Mouse (Mus musculus): ENCODE results near the gene Nox3.

The Nox3 gene

DNA sequence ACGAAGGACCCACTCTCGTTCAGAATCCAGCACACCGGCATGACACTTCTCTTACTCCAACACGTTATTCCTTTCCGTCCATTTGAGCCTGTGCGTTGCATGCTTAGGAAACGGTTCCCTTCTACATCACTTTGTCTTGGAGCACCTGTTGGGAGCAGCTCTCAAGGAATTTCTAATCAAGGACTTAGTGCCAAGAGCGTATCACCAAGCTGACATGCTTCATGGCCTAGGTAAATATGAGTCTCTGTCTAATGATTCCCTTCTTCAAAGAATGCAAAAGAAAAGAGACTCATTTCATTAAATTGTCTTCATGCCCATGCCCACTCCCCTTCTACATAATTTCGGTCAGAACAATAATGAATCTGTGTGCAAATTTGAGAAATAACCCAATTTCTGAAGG, at the start of gene Nox3:
TSS of gene Nox3 (minus strand) at position 101 of the 400 bp plus-strand sequence.
- DNase-seq (ENCODE audit: low spot score) = no peak

DNA sequence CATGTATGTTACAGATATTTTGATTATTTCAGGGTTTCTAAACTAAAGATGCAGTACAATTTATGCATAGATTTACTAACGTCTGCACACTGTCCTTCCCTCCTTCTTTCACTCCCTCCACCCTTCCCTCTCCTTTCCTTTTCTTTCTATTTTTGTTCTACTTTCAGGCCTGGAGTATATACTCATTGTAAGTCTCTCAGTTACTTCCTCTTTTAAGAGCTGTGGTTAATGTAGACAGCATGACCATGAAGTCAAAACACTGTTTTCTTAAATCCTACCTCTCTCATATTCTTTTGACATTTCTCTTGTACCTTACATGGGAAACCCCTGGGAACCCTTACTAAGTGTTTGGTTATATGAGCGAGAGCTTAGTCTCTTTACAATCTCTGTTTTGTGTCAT, 48.3 kb upstream of the Nox3 start:
- no peak for DNase-seq (ENCODE audit: low spot score)

DNA sequence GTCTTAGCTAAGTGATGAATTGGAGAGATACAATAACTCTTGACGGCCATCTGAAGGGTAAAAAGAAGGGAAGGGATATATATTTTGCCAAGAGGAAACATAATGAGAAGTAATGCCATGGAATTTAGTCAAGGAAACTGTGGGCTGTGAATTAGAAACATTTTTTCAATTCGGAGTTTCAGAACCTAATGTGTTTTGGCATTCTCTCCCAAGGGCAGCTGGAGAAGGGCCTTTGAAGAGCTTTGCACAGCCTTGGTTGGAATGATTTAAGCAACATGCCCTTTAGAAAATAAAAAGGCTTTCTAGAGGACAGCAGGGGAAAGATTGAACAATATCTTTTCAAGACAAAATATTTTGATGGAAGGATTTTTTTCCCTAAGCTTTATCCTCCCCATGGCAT, 40.9 kb upstream of the Nox3 start:
- no peak for DNase-seq (ENCODE audit: low spot score)

DNA sequence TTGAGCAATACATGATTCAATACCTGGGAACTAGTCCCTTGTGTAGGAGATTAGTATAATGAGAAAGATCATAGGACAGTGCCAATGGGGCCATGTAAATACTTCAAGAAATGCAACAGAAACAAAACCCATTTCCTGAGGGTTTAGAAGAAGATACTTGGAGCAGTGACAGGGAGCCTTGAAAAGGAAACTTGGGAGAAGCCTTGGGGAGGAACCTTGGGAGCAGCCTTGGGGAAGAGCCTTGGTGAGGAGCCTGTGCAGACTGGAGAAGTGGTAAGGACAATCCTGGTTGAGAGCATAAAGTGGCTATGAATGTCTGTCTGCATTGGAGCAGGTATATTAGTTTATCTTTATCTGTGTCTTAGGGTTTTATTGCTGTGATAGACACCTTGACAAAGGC, 38.2 kb upstream of the Nox3 start:
- DNase-seq (ENCODE audit: low spot score) = no peak

DNA sequence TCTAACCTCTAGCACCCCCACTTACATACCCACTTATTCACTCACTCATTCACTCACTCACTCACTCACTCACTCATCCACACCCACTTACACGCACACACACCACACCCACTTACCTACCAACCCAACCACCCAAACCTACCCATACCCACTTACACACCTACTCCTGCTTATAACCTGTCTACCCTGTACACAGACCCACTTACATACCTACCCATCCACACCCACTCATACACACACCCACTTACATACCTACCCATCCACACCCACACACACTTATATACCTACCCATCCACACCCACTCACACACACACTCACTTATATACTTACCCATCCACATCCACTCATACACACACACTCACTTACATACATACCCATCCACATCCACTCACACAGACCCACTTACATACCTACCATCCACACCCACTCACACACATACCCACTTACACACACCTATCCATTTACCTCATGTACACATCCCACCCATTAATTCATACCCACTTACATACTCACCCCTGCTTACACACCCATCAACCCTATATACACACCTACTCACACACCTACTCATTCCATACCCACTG, 9.4 kb upstream of the Nox3 start:
- no peak for DNase-seq (ENCODE audit: low spot score)

DNA sequence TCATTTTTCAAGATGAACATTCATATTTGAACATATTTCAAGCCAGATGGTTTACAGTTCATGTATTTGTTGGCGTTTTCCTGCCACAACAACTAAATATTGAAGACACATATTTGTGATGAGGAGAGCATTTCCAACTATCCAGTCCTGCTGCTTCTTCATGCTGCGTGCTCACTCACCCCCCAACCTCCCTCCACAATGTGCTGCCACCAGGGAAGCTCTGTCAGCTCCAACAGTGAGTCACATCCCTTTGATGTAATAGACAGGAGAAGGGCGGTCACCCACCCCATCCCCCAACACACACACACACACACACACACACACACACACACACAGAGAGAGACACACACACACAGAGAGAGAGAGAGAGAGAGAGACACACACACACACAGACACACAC, 6.3 kb upstream of the Nox3 start:
- no peak for DNase-seq (ENCODE audit: low spot score)

DNA sequence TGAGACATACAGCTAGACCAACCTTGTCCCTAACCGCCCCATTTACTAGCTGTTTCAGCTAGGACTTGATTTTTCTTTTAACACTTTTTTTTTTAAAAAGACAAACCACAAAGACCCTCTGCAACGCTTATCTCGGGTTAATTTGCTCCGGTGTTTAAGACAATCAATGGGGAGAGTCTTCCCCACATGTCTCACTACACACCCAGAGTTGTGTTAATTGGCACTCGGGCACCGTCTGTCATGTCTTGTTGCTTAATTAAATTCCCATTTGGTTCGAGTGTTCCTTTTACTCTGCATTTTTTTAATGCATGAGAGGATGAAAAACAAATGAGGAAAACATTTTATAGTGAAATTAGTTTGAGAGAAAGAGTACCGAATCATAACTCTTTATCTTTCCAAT, 3.2 kb downstream of the Nox3 start:
- DNase-seq (ENCODE audit: low spot score) = no peak

DNA sequence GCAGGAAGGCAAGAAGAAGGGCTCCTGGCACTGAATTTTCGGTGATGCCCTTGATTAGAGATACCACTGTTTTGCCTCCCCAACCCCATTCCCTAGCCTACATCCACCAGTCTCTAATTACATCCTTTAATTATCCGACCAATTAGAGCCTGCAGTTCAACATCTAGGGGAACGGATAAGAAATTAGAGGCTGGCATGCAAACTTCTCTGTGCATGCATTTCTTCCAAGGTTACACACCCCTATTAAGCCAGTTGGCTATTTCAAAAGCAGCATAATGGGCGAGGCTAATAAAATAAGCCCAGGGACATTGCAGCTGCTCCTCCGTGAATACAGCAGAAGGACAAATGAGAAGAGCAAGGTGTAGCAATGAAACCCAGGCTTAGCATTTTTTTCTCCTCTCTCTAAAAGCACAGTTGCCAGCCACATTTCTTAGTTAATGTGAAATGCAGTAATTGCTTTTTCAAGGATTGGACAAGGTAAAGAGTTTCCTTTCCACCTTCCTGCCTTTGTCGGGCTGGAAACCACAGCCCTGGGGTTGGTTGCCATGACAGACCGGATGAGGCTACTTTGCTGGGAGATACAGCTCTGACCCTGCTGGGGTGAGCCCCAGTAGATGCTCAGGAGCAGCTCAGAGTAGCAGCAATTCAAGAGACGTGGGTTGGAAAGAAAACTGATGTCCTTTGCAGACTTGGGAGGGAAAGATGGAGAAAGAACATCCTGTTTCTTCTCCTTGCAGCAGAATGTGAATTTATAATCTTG, 5.4 kb downstream of the Nox3 start:
- DNase-seq (ENCODE audit: low spot score) = no peak

DNA sequence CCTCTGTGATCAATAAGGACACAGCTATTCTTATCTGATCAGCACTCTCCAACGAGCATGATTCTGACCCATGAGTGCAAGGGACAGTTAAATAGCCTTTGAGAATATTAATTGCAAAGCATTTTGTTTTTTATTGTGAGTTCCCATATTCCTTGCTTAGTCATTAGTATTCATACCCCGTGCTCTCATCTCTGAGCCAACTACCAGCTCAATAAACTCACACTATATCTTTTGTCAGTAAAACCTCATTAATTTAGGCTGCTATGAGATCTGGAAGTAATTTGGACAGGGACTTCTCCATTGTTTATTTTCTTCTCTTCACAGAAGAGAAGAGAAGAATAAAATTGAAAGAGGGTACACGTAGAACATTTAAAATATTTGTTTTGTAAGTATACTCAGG, 12.4 kb downstream of the Nox3 start:
- DNase-seq (ENCODE audit: low spot score) = no peak

DNA sequence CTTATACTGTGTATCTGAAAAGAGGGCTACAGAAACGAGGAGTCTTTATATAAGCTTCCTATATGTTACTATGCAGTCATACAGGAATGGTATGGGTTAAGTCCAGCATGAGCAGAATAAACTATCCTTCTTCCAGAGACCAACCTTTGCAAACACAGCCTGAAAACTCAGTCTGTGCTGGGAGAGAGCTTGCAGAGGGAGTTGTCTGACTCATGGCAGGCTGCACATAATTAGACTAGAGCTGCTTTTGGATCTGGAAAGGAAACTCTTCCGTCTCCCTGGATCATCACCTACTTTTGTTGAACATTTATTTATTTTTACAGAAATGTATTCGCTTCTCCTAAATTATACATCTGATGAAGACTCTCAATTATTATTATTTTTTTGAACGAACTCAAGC, 26.8 kb downstream of the Nox3 start:
- DNase-seq (ENCODE audit: low spot score) = no peak

DNA sequence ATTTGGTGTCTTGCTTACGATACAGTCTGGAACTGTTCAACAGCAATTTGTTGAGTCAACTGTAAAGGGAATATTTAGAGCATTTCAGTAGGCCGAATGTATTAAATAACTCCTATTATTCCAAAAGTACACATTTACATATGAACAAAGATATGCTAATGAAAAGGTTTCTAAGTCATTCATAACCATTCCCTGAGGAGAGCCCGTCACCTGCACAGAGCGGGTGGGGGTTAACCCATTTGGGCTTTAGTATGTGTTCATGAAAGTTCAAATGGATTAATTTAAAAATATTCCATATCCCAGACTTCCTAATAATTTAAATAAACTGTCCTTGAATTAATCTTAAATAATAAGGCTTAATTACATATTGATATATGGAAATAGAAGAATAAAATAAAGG, 28.8 kb downstream of the Nox3 start:
- no peak for DNase-seq (ENCODE audit: low spot score)

DNA sequence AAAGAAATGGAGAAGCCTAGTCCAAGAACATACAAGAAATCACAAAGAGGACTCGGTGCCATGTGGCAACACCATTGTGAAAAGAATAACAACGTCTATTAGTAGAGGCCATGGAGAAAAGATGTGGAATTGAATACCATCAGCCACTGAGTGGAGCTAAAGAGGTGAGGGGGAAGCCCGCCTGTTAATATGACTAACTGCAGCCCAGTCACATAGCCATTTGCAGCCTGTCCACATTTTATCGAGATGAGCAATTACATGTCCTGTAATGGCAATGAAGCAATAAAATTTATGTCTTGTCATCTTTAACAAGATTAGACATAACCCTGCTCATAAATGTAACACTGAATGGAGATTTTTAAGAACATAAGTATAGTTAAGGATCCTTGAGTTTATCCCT, 30.7 kb downstream of the Nox3 start:
- DNase-seq (ENCODE audit: low spot score) = no peak

DNA sequence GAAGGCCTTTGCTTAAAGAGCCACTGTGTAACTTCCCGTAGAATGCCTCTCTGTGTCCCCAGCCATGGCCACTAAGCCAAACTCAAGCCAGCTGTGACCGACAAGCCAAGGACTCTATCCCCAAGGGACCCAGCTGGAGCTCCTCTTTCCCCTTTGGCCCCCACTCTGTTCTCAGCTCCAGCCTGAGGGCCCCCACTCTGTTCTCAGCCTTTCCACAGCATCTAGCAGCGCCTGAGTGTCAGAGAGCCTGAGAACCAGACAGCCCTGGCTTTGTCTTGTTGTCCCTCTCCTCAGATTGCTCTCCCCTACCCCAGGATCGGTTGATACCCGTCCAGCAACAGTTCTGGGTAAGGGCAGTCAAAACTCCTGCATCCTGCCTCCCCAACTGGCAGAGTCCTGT, 36.6 kb downstream of the Nox3 start:
- DNase-seq (ENCODE audit: low spot score) = no peak

DNA sequence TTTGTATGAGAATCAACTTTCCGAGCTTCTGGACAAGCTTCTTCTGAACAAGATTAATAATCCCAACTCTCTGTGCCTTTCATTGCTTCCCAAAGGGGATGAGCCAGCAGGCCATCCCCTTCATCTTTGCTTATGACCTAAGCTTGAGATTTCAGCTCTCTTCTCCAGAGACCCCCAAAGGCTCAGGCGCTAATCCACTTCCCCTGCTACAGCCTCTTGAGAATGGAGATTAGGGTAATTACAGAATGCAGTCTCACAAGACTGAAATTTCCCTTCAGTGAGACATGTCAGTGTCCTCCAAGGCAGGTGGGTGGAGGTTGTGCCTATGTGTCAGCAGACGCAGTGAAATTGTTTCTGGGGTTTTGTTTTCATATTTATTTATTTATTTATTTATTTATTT, 45.7 kb downstream of the Nox3 start:
- no peak for DNase-seq (ENCODE audit: low spot score)

DNA sequence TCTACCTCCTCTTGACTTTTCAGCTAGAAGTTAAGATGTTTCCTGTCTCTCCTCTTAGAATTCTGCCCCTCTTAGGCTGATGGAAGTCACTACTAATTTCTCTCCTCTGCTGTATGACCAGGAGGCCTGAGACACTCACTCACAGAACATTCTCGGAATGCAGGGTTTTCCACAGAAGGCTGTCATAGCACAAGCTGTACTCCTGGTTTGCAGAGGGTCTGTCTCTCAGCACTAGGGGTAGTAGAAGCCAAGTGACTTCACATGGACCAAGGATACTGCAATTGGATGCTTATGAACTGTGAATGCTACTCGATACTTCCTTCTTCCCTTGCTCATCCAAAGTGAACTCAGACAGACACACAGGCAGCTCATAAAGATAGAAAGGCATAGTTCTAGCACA, 52.5 kb downstream of the Nox3 start:
- DNase-seq (ENCODE audit: low spot score) = no peak

DNA sequence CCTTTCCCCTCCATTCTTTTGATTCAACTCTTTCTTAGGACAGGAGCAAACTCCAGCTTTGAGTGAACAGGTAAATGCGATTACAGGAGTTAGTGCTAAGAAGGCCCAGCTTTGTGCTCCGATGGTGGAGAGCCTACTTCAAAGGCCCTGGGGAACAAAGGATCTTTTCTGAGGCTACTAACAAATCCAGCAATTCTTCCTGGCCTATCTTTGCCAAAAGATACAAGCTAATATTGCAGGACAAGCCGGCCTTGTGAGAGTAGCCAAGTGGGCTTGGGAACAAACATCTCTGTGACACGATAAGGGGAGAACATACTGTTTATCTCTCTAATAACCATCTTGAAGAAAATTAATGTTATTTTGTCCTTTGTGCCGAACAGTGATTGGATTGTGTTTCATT, 54.6 kb downstream of the Nox3 start:
- no peak for DNase-seq (ENCODE audit: low spot score)

DNA sequence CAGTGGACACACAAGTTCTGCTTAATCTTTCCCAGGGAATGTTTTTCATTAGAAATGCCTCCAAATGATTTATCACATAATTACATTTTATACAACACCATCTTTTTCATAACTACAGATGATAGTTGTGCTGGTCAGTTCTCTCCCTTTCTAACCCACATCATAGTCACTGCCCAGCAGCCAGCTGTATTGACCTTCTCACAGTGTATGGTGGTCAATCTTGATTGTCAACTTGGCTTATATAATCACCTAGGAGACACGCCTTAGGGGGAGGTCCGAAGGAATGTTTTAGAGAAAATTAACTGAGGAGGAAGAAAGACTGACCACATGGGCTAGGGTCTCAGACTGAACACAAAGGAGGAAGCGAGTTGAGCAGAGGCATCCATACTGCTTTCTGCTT, 57.3 kb downstream of the Nox3 start:
- DNase-seq (ENCODE audit: low spot score) = no peak

DNA sequence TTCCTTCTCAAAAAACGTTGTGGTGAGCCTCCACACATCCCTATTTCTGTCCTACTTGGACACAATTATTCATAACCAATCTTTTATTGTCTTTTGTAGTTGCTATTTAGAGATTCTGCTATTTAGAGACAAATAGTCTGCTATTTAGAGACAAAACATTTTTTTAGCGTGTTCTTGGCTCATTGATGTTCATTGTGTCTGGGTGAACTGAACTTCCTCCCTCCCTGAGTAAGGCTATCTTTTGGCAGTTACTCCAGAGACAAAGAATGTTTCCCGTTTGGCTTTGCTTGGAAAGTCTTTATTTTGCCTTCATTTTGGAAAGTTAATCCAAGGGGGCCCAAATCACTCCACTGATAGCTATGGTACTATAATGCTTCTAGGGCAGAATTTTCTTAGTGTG, 63.6 kb downstream of the Nox3 start:
- no peak for DNase-seq (ENCODE audit: low spot score)

DNA sequence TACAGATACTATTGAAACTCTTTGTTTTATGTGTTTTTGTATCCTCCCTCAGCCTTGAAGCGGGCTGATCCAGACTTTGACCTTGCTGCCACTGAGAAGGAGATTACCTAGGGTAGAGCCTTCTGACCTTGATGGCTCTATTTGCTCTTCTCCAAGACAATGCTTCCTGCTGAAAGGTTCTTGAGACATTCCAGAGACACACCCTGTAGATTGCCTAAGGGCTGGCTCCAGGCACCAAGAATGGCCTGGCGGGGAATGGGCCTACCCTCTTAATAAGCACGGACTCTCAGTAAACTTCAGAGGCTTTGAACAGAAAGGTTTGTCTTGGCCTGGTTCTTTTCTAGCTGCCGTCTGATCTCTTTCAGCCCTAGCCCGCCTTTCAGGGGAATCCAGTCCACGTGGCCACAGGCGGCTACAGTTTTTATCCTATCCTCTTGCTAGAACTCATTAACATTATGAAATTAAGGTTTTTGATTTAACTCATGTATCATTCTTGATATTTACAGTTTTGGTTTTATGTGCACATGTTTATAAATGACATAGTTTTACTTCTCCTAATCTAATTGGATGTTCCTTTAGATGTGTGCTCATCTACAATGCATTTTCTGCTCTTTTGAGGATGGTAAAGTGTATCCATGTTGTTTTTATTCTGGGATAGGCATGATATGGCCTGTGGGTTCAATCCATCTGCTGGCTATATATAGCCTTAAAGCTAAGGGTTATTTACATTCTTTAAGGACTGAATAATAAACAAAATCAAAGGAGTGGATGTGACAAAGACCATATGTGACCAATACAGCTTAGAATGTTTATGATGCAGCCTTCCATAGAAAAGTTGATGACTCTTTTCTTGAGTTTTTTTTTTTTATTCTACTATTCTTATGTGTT, 79.5 kb downstream of the Nox3 start:
- DNase-seq (ENCODE audit: low spot score) = no peak

DNA sequence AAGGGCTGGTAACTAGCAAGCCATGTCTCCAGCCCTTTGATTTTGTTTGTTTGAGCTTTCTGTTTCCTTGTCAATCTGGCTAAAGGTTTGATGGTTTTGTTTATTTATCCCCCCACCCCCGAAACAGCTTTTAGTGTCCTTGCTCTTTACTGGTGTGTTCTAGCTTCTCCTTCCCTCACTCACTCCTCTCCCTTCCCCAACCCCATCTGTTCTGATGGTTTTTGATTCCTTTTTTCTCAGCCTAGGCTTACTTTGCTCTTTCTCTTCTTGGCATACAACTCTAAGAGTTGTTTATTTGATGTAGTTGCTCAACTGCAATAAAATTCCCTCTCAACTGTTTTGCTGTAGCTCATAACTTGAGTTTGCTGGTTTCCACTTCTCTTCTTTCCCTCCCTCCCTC, 80.5 kb downstream of the Nox3 start:
- no peak for DNase-seq (ENCODE audit: low spot score)

DNA sequence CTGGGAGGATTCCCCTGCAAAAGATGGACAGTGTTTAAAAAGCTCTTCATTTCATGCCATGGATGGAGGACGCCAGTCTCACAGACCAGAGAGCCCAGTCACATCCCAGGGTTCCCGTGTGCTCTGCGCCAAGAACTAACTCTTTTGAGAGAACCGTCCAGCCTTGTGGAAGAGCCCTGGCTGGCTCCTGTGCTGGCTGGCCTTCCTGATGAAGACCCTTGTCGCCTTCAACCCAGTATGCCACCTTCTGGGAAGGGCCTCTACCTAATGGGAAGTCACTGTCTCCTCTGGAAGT, 84.3 kb downstream of the Nox3 start:
- DNase-seq (ENCODE audit: low spot score) = no peak

DNA sequence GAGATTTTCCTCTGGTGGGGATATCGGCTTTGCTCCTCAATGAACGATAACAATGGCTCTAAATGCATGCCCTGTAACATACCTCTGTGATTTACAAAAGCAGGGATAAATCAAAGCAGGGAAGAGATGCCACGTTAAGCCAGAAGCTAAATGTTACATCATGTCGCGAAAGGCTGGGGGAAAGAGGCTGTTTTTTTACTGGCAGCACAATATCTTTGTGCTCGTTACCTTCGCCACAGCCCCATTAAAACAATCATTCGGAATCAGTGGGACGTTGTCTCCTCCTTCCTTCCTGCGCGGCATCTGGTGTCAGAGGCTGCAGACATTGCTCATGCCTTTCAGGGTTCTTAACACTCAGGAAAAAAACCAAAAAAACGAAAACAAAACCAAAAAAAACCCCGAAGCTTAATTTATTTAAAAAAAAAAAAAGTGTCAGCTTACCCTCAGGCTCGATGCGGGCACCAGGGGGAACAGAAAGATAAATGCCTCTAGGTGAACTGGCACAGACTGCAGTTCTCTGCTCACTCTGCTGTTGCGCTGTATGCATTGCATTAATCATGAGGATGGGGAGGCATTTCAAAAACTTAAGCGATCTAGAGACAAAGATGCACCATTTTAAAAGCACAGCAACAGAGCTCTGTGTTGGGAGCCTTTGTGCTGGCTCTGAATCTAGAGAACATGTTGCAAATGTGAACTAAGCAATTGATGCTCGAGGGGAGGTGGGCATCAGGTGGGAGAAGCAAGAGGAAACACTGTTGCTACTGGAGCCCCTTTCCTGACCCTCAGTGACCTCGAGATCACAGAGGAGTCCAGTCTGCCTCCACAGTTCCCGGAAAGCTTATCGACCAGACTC, 84.9 kb downstream of the Nox3 start:
- no peak for DNase-seq (ENCODE audit: low spot score)
